Mouse (Mus musculus) ES-Bruce4 (cell line): ENCODE measurements around the gene Gpr132. TPM values are rescaled to one million over a fixed set of nuclear protein-coding genes. Genes with fewer than 3 reads are reported as not detected.
A peak's percentile ranks its signal among the peaks of the same experiment; 100 is the strongest.

Experiments used
- H3K27ac ChIP-seq: 2 replicates; pipeline ENCODE4 v1.5.1; 2012; ENCODE audit warnings: low read length, inconsistent platforms; ENCODE audit not compliant: insufficient read depth
- H3K27me3 ChIP-seq: 2 replicates; pipeline ENCODE4 v1.6.1; 2012; ENCODE audit warnings: mild to moderate bottlenecking, low read length, inconsistent platforms; ENCODE audit not compliant: control insufficient read depth, poor library complexity, insufficient read depth, severe bottlenecking
- H3K36me3 ChIP-seq: 2 replicates; pipeline ENCODE4 v1.6.1; 2012; ENCODE audit warnings: inconsistent platforms, mild to moderate bottlenecking, low read length, moderate library complexity; ENCODE audit not compliant: control insufficient read depth, poor library complexity, insufficient read depth, severe bottlenecking
- H3K4me1 ChIP-seq: one replicate; pipeline ENCODE4 v1.8.1; 2011; ENCODE audit warnings: low read length; ENCODE audit not compliant: control insufficient read depth, insufficient read depth
- H3K4me3 ChIP-seq: 2 replicates; pipeline ENCODE4 v1.5.1; 2011; ENCODE audit warnings: low read depth, mild to moderate bottlenecking, low read length
- H3K9ac ChIP-seq: 2 replicates; pipeline ENCODE4 v1.6.1; 2012; ENCODE audit warnings: low read depth, mild to moderate bottlenecking, inconsistent platforms; ENCODE audit not compliant: poor library complexity, severe bottlenecking
- H3K9me3 ChIP-seq: replicated peaks from 2 replicates; pipeline ENCODE4 v1.6.1; 2012; ENCODE audit warnings: mild to moderate bottlenecking, low read length, inconsistent platforms; ENCODE audit not compliant: control insufficient read depth, poor library complexity, insufficient read depth, severe bottlenecking
- CTCF ChIP-seq: IDR thresholded peaks from one replicate; pipeline ENCODE4 v1.8.1; 2011; ENCODE audit warnings: low read depth, low read length
- EP300 ChIP-seq: IDR thresholded peaks from 2 replicates; pipeline ENCODE4 v1.6.1; 2011; ENCODE audit warnings: low read depth, low read length; ENCODE audit not compliant: insufficient read depth
- POLR2A ChIP-seq: IDR thresholded peaks from one replicate; pipeline ENCODE4 v1.8.1; 2011; ENCODE audit warnings: low read length; ENCODE audit not compliant: insufficient read depth
- polyA plus RNA-seq: library from polyadenylated mRNA; stranded (reverse); fragments of >200 nt; gene quantifications from 2 replicates; pipeline ENCODE4 v1.2.4, GENCODE M21; 2011; ENCODE audit warnings: low read depth; ENCODE audit not compliant: missing spikeins, insufficient read depth, insufficient read length

The Gpr132 gene
- polyA plus RNA-seq, 1 experiment = 0.64 TPM

DNA sequence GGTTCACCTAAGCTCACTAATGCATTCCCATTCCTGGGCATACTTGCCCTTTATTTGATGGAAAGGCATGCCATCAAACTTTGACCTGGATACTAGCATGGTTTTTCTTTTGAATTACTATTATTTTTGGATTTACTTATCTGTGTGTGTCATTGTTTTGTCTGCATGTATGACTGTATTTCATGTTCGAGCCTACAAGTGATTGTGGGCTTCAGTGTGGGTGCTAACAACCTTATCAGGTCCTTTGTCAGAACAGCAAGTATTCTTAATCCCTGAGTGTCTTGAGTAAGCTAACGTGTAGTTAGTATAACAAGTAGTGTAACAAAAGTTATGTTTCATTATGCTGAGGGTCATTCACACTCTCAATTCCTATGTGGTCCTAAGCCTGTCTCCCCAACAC is 37.9 kb downstream of the Gpr132 start:
- peak overlapping the region; percentile 79 for H3K9ac ChIP-seq
- peaks cover 29% of the 10 kb centered on the region for H3K36me3 ChIP-seq
- TF ChIP-seq CTCF (no peak), POLR2A (no peak), EP300 (no peak)
- no peaks in the 10 kb centered on the region for H3K9me3 ChIP-seq
- peaks cover 7% of the 10 kb centered on the region for H3K4me1 ChIP-seq
- H3K27ac ChIP-seq = 0 out of 2 replicates have a peak overlapping the region, but pooled peaks have one; percentile 13
- H3K27me3 ChIP-seq = no peaks in the 10 kb centered on the region
- peak overlapping the region; percentile 97 for H3K4me3 ChIP-seq

DNA sequence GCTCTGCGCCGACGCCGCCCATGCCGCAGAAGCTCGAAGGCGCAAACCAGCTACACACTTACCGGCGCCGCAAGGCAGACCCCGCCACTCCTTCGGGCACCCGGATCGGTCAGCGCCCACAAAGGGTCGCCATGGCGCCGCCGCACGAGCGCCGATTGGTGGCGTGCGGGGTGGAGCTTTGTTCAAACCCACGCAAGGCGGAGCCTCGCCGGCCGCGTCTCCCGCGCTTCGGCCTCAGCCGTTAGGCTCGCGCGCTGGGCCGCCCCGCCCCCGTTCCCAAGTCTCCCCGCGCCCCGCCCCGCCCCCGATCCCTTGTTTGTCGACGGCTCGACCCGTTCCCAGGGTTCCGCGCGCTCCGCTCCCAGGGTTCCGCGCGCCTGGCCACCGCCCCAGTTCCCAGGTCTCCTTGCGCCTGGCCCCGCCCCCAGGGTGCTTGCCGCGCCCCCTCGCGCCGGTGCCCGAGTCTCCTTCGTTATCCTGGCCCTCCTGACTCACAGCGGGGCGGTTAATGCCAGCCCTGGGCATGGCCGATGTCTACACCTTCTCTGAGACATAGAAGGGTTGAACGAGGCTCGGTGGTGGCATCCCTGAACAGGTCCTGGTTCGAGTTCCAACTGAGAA is 38.7 kb downstream of the Gpr132 start, which contains the start of gene Cdca4:
Gene Cdca4 (minus strand): TSS at position 180 of the 621 bp plus-strand sequence.
- Histone ChIP-seq H3K27ac (peak within 1 kb of the TSS; percentile 71), H3K4me3 (peak within 1 kb of the TSS; percentile 98), H3K27me3 (no peaks in the 10 kb centered on the region), H3K4me1 (peaks cover 7% of the 10 kb centered on the region), H3K36me3 (peaks cover 33% of the 10 kb centered on the region), H3K9me3 (no peaks in the 10 kb centered on the region), H3K9ac (peak within 1 kb of the TSS; percentile 99)
- peak; percentile 71 for TF ChIP-seq POLR2A
- no peak for TF ChIP-seq CTCF

DNA sequence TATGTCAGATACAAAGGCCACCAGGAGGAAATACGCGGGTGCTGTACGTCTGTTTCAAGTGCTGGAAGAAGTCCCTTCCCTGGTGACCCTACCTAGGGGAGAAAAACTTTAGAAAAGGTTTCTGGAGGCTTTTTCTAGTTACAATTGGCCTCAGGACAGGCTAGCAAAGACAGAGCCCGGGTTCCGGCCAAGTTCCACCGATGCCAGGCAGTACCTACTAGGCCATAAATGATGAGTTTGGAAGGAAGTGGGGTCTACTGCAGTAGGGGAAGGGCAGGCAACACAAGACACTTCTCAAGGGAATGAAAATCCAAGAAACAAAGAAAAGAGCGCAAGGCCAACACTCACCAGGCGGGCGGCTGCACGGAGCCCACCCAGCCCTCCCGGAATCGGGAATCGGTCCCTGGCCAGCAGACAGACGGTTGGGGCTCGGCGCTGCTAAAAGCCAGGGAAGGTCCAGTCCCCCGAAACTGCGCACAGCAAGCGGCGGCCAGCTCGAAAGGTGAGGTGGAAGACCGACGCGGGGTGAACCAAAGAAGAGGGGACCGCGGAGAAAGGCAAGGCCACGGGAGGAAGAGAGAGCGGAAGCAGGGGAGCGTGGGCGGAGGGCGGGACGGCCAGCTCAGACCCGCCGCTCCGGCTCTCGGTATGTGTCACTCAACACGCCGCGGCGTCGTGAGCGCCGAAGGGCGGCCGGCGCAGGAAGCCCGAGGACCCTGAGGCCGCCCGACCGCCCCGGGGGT is 39.4 kb downstream of the Gpr132 start:
- Histone ChIP-seq H3K4me1 (peaks cover 7% of the 10 kb centered on the region), H3K27ac (peak overlapping the region; percentile 71), H3K9me3 (no peaks in the 10 kb centered on the region), H3K27me3 (no peaks in the 10 kb centered on the region), H3K36me3 (peaks cover 37% of the 10 kb centered on the region), H3K9ac (peak overlapping the region; percentile 99), H3K4me3 (peak overlapping the region; percentile 98)
- TF ChIP-seq EP300 (no peak), CTCF (no peak), POLR2A (no peak)

DNA sequence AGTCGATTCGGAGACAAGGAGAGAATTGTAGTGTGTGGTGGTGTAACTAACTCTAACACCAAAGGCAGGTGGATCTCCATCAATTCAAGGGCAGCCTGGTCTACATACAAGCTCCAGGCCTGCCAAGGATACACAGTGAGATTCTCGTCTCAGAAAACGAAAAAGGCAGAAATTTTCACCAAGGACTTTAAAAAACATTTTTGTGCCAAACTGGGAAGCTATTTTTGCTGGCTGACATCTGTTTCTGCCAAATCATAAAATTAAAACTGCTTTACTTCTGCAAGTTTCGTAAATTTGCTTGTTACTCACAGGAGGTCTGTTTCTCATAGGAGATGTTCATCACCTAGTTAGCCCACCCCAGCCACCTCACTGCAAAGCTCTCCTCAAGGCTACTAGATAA is 42.1 kb downstream of the Gpr132 start:
- Histone ChIP-seq H3K9me3 (no peaks in the 10 kb centered on the region), H3K27ac (no peak overlapping the region; the same call in 1 of the 2 replicates), H3K27me3 (no peaks in the 10 kb centered on the region), H3K4me3 (no peak overlapping the region), H3K36me3 (peaks cover 46% of the 10 kb centered on the region), H3K9ac (no peak overlapping the region), H3K4me1 (peaks cover 7% of the 10 kb centered on the region)
- no peak for TF ChIP-seq CTCF
- no peak for TF ChIP-seq POLR2A
- TF ChIP-seq EP300 = no peak

DNA sequence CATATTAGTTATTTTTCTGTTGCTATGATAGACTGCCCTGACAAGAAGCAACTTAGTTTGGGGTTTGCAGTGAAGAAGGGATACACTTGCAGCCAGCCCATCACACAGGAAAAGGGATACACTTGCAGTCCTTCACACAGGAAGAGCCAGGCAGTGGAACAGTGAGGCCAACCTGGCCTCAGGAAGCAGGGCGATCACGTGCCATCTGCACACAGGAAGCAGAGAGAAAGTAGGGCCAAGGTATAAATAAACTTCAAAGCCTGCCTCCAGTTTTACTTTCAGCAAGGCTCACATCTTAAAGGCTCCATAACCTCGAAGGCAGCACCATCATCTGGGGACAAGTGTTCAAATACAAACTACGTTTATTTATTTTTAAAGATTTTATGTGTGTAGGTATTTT is 44.8 kb downstream of the Gpr132 start:
- Histone ChIP-seq H3K36me3 (peaks cover 64% of the 10 kb centered on the region), H3K27me3 (no peaks in the 10 kb centered on the region), H3K9me3 (no peaks in the 10 kb centered on the region), H3K4me3 (no peak overlapping the region), H3K27ac (peak overlapping the region; percentile 71), H3K9ac (peak overlapping the region; percentile 40; the same call in 1 of the 2 replicates), H3K4me1 (peaks cover 8% of the 10 kb centered on the region)
- TF ChIP-seq EP300 (no peak), POLR2A (no peak), CTCF (no peak)

DNA sequence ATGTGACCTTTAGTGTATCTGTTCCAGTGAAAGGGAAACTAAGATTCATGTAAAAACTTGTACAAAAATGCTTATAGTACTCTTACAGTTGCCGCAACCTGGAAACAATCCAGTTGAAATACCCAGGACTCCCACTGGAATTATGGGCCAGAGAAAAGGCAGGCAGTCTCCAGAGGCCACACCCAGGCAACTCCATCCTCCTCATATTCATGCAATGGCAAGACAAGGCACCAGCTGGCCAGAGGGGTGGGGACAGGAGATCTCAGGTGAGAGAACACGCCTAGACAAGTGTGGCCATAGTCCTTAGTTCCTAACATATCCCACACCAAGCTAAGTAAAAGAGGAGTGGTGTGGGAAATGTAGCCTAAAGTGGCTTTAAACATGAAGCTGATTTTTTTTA is 45.4 kb downstream of the Gpr132 start:
- Histone ChIP-seq H3K27ac (peak overlapping the region; percentile 30; the same call in 1 of the 2 replicates), H3K27me3 (no peaks in the 10 kb centered on the region), H3K36me3 (peaks cover 59% of the 10 kb centered on the region)

More for the DNA sequence above, 45.4 kb downstream of the Gpr132 start:
- H3K9me3 ChIP-seq = no peaks in the 10 kb centered on the region
- H3K9ac ChIP-seq = no peak overlapping the region
- TF ChIP-seq CTCF = no peak
- TF ChIP-seq POLR2A = no peak
- TF ChIP-seq EP300 = peak; percentile 63; the same call in 1 of the 2 replicates
- no peak overlapping the region for H3K4me3 ChIP-seq
- H3K4me1 ChIP-seq = peaks cover 5% of the 10 kb centered on the region
